Mouse (Mus musculus): ENCODE measurements around the gene Cmtm3. TPM values are rescaled to one million over a fixed set of nuclear protein-coding genes. Genes with fewer than 3 reads are reported as not detected.

The Cmtm3 gene
- polyA plus RNA-seq, 1 experiment from 2014 or later = 185 TPM

DNA sequence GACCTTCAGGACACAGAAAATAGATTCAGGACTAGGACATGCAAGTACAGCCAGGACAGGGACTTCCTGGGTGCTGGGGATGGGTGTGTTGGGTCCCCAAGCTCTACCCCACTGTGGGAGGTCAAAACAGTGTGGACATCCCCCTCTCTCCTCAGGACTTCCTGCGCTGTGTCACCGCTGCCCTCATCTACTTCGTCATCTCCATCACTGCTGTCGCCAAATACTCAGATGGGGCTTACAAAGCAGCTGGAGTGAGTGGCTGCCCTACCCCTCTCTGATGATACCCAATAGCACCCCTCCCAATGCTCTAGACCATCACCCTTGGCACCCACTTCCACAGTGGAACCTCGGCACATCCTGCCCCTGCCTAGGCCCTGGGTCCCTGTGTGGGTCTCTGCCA lies 5.4 kb downstream of the Cmtm3 start:
- Histone ChIP-seq H3K27me3 (no peaks in the 10 kb centered on the region), H3K9ac (no peak overlapping the region), H3K36me3 (peaks cover 40% of the 10 kb centered on the region), H3K27ac (no peak overlapping the region), H3K4me2 (no peak overlapping the region), H3K9me3 (no peaks in the 10 kb centered on the region), H3K4me1 (peaks cover 18% of the 10 kb centered on the region), H3K4me3 (no peak overlapping the region)
- 89% methylated on average over 5 of the region's 5 CpGs for WGBS
- no peak for ATAC-seq (ENCODE audit: insufficient number of reproducible peaks, insufficient read depth, low FRiP score, low TSS enrichment, low read depth)

- H3K9me3 ChIP-seq = no peaks in the 10 kb centered on the region
- no peak for ATAC-seq (ENCODE audit: insufficient number of reproducible peaks, insufficient read depth, low FRiP score, low TSS enrichment, low read depth)
- no peak overlapping the region for H3K9ac ChIP-seq
- peaks cover 46% of the 10 kb centered on the region for H3K36me3 ChIP-seq
- 63% methylated on average over 12 of the region's 12 CpGs for WGBS
- H3K27ac ChIP-seq = no peak overlapping the region
- no peaks in the 10 kb centered on the region for H3K27me3 ChIP-seq
- H3K4me3 ChIP-seq = no peak overlapping the region
- H3K4me2 ChIP-seq = no peak overlapping the region
- H3K4me1 ChIP-seq = peaks cover 13% of the 10 kb centered on the region
These were observed 7.5 kb downstream of the Cmtm3 start for GRCm38 (mm10) chr8:104346706-104347105.

DNA sequence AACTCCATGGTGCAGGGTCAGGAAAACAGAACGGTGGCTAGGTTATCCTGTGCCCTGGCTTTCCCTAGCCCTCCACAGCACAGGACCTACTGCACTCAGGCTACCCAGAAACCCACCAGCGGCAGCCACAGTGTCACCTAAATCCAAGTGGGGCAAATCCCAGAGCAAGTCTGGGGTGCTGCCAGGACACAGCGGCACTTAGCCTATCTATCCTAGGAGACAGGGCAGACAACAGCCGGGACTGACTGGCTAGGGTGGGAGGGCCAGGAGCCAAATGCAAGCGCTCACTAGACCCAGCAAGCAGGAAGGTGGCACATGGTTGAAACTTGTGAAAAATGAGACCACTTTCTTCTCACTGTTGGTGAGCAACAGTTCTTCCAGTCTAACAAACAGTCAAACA lies 9.8 kb downstream of the Cmtm3 start:
- Histone ChIP-seq H3K27ac (no peak overlapping the region), H3K4me3 (no peak overlapping the region), H3K4me2 (no peak overlapping the region), H3K27me3 (no peaks in the 10 kb centered on the region), H3K9me3 (no peaks in the 10 kb centered on the region), H3K9ac (no peak overlapping the region), H3K4me1 (no peaks in the 10 kb centered on the region), H3K36me3 (peaks cover 51% of the 10 kb centered on the region)
- ATAC-seq (ENCODE audit: insufficient number of reproducible peaks, insufficient read depth, low FRiP score, low TSS enrichment, low read depth) = no peak
- 82% methylated on average over 5 of the region's 5 CpGs for whole genome bisulfite sequencing

- H3K36me3 ChIP-seq = peaks cover 53% of the 10 kb centered on the region
- no peaks in the 10 kb centered on the region for H3K27me3 ChIP-seq
- no peaks in the 10 kb centered on the region for H3K4me1 ChIP-seq
- H3K9ac ChIP-seq = no peak overlapping the region
- no peak overlapping the region for H3K4me2 ChIP-seq
- WGBS = 75% methylated on average over 13 of the region's 13 CpGs
- no peaks in the 10 kb centered on the region for H3K9me3 ChIP-seq
- ATAC-seq (ENCODE audit: insufficient number of reproducible peaks, insufficient read depth, low FRiP score, low TSS enrichment, low read depth) = no peak
- H3K27ac ChIP-seq = no peak overlapping the region
- H3K4me3 ChIP-seq = no peak overlapping the region
These were observed 10.8 kb downstream of the Cmtm3 start for GRCm38 (mm10) chr8:104350047-104350446.

DNA sequence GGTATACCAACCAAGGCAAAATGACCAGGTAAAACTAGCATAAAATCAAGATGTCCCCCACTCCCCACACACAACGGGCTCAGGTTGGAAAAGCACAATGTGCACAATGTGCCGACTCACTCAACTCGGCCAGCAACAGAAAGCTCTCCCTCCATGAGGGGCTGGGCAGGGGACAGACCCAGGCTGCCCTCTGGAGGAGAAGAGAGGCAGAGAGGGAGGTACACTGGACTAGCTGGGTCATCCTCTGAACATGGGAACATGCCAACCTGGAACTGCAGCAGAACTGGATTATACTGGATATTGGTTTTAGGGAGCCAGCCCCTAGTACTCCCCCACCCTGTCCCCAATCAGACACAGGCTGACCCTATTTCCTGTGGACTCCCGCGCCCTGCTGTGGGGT lies 14.0 kb downstream of the Cmtm3 start:
- Histone ChIP-seq H3K4me3 (no peak overlapping the region), H3K27ac (no peak overlapping the region), H3K4me1 (no peaks in the 10 kb centered on the region), H3K4me2 (no peak overlapping the region), H3K9me3 (no peaks in the 10 kb centered on the region), H3K36me3 (peaks cover 41% of the 10 kb centered on the region), H3K9ac (no peak overlapping the region), H3K27me3 (no peaks in the 10 kb centered on the region)
- 55% methylated on average over 5 of the region's 5 CpGs for WGBS
- no peak for ATAC-seq (ENCODE audit: insufficient number of reproducible peaks, insufficient read depth, low FRiP score, low TSS enrichment, low read depth)

DNA sequence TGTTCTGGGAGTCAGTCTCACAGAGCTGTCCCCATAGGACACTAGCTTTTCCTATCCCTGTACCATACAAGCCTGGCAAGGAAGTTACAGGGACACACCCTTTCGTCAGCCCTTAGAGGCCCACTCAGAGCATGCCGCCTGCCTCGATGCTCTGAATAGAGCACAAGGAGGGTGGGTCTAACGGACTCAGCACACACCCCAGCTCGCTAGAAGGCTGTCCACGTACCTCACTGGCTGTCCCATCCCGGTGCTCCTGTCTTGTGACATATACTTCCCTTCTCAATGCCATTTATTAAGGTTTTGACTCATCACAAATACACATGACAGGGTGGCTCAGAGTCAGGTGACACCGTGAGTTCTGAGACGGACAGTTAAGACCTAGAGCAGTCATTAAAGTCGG lies 15.3 kb downstream of the Cmtm3 start:
- Histone ChIP-seq H3K36me3 (peaks cover 41% of the 10 kb centered on the region), H3K27ac (no peak overlapping the region), H3K9me3 (no peaks in the 10 kb centered on the region), H3K27me3 (no peaks in the 10 kb centered on the region), H3K9ac (no peak overlapping the region), H3K4me1 (peaks cover 2% of the 10 kb centered on the region; the same call in 1 of the 2 replicates), H3K4me2 (no peak overlapping the region), H3K4me3 (no peak overlapping the region)
- ATAC-seq (ENCODE audit: insufficient number of reproducible peaks, insufficient read depth, low FRiP score, low TSS enrichment, low read depth) = no peak; the same call in 1 of the 2 replicates
- 92% methylated on average over 10 of the region's 10 CpGs for WGBS

DNA sequence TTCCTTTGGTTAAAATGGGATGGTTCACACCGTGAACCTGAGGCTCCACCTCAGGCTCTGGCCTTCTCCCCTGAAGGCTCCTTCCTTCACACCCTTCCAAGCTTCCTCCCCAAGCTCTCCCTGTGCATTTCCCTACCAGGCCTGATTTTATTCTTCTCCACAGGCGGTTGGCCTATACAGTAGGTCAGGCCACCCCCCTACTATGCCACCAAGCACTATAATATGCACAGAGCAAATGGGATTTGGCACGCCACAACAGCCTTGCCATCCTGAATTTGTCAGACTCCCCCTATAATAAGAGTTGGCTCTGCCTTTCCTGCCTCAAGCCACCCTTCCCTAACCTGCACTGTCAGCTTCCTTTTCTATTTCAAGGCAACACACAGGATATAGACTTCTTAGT lies 19.4 kb downstream of the Cmtm3 start:
- H3K9ac ChIP-seq = no peak overlapping the region
- peaks cover 9% of the 10 kb centered on the region; the same call in 1 of the 2 replicates for H3K4me1 ChIP-seq
- no peak overlapping the region for H3K4me3 ChIP-seq
- no peak overlapping the region for H3K27ac ChIP-seq
- H3K9me3 ChIP-seq = no peaks in the 10 kb centered on the region
- H3K36me3 ChIP-seq = peaks cover 30% of the 10 kb centered on the region
- no peak overlapping the region for H3K4me2 ChIP-seq
- H3K27me3 ChIP-seq = no peaks in the 10 kb centered on the region
- no peak for ATAC-seq (ENCODE audit: insufficient number of reproducible peaks, insufficient read depth, low FRiP score, low TSS enrichment, low read depth)
- WGBS = 86% methylated on average over 3 of the region's 3 CpGs

DNA sequence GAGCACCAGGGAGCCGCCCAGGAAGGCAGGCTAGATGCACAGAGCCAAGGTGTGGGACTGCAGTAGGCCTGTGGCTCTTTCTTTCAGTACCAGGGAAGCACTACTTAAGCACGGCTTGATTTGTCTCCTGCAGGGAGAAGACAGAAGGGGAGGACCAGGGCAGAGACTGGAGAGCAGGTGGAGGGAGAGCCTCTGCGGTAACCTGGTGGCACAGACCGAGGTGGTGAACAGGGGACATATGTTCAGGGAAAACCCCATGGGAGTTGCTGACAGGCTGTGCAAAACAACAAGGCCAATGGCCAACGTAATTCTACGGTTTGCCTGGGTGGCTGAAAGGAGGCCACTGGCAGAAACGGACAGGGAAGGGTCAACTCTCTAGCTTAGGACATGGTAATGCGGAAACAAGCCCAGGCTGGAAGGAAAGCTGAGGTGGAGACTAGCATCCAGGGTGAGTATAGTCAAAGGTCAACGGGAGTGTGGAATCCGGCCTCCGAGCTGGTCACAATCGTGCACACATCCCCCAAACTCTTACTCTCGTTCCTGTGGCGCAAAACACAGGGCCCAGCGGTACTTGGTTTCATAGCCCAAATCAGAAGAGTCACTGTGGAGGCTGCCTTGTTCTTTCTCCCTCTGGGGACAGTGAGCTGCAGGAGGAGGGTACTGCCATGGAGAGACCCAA lies 20.7 kb downstream of the Cmtm3 start:
- no peaks in the 10 kb centered on the region for H3K27me3 ChIP-seq
- H3K9ac ChIP-seq = 0 out of 2 replicates have a peak overlapping the region, but pooled peaks have one; percentile 17
- no peaks in the 10 kb centered on the region for H3K9me3 ChIP-seq
- peaks cover 9% of the 10 kb centered on the region; the same call in 1 of the 2 replicates for H3K4me1 ChIP-seq
- H3K27ac ChIP-seq = no peak overlapping the region; the same call in 1 of the 2 replicates
- H3K4me2 ChIP-seq = no peak overlapping the region
- ATAC-seq (ENCODE audit: insufficient number of reproducible peaks, insufficient read depth, low FRiP score, low TSS enrichment, low read depth) = no peak
- H3K36me3 ChIP-seq = peaks cover 18% of the 10 kb centered on the region
- no peak overlapping the region for H3K4me3 ChIP-seq
- 70% methylated on average over 15 of the region's 15 CpGs for WGBS

- H3K36me3 ChIP-seq = no peaks in the 10 kb centered on the region
- H3K9ac ChIP-seq = no peak overlapping the region
- H3K4me1 ChIP-seq = peaks cover 23% of the 10 kb centered on the region
- no peak overlapping the region for H3K4me2 ChIP-seq
- no peaks in the 10 kb centered on the region for H3K9me3 ChIP-seq
- WGBS = 85% methylated on average over 9 of the region's 9 CpGs
- no peaks in the 10 kb centered on the region; the same call in 1 of the 2 replicates for H3K27me3 ChIP-seq
- H3K27ac ChIP-seq = no peak overlapping the region
- H3K4me3 ChIP-seq = no peak overlapping the region
- no peak for ATAC-seq (ENCODE audit: insufficient number of reproducible peaks, insufficient read depth, low FRiP score, low TSS enrichment, low read depth)
These were observed 26.5 kb downstream of the Cmtm3 start for GRCm38 (mm10) chr8:104365695-104366094.

DNA sequence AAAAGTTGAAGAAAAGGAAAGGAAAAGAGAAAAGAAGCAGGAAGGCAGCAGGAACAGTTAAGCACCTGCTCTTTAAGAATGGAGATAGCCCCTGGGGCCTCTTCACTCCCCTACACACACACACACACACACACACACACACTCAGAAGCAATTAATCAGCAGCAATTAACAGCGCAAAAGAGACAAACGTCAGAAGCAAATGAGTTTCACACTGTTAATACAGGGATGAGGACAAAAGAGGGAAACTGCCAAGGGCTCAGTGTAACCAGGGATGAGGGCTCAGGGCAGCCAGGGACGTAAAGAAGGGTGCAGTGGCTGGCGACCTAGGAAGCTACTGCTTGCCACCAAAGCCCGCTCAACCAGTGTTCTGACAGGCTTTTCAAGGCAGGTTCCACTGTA lies 28.2 kb downstream of the Cmtm3 start:
- 54% methylated on average over 5 of the region's 5 CpGs for WGBS
- H3K36me3 ChIP-seq = 0 out of 2 replicates have a peak, but pooled peaks cover 3% of the 10 kb centered on the region
- H3K4me2 ChIP-seq = no peak overlapping the region
- no peak overlapping the region for H3K4me3 ChIP-seq
- H3K27ac ChIP-seq = no peak overlapping the region
- H3K9me3 ChIP-seq = no peaks in the 10 kb centered on the region
- no peak for ATAC-seq (ENCODE audit: insufficient number of reproducible peaks, insufficient read depth, low FRiP score, low TSS enrichment, low read depth)
- no peak overlapping the region for H3K9ac ChIP-seq
- H3K4me1 ChIP-seq = peaks cover 23% of the 10 kb centered on the region
- H3K27me3 ChIP-seq = no peaks in the 10 kb centered on the region; the same call in 1 of the 2 replicates

- Histone ChIP-seq H3K27me3 (no peaks in the 10 kb centered on the region; the same call in 1 of the 2 replicates), H3K4me1 (peaks cover 25% of the 10 kb centered on the region), H3K4me2 (no peak overlapping the region), H3K36me3 (0 out of 2 replicates have a peak, but pooled peaks cover 3% of the 10 kb centered on the region), H3K9me3 (no peaks in the 10 kb centered on the region), H3K4me3 (no peak overlapping the region), H3K27ac (no peak overlapping the region), H3K9ac (no peak overlapping the region)
- no peak for ATAC-seq (ENCODE audit: insufficient number of reproducible peaks, insufficient read depth, low FRiP score, low TSS enrichment, low read depth)
- 76% methylated on average over 12 of the region's 12 CpGs for WGBS
These were observed 30.4 kb downstream of the Cmtm3 start for GRCm38 (mm10) chr8:104369591-104369990.

DNA sequence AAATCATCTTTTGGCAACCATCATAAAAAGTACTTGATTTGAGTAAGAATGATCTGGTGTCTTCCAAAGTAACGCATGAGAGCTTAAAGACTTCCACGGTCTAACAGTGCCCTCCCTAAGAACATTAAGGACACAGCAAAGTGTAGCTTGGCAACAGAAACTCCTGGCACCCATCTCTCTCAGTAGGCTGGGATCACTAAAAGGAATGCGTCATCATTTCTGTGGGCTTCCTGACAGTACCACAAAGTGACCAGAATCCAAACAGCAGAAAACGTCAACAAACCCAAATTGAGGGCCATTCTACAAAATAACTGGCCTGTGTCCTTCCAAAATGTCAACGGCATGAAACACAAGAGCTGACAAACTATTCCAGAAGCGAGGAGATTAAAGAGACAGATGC lies 30.9 kb downstream of the Cmtm3 start:
- H3K9me3 ChIP-seq = no peaks in the 10 kb centered on the region
- H3K27ac ChIP-seq = no peak overlapping the region
- 81% methylated on average over 6 of the region's 6 CpGs for WGBS
- no peaks in the 10 kb centered on the region; the same call in 1 of the 2 replicates for H3K27me3 ChIP-seq
- peaks cover 30% of the 10 kb centered on the region for H3K4me1 ChIP-seq
- H3K4me3 ChIP-seq = no peak overlapping the region
- H3K4me2 ChIP-seq = no peak overlapping the region
- H3K36me3 ChIP-seq = 0 out of 2 replicates have a peak, but pooled peaks cover 3% of the 10 kb centered on the region
- ATAC-seq (ENCODE audit: insufficient number of reproducible peaks, insufficient read depth, low FRiP score, low TSS enrichment, low read depth) = no peak
- no peak overlapping the region for H3K9ac ChIP-seq
